In genomic region chr7:118985786-118986185, GRCm38 (mm10) we compare ENCODE assay signal across 29 mouse cellular contexts. TPM values are rescaled to one million over a fixed set of nuclear protein-coding genes. Genes with fewer than 3 reads are reported as not detected.
DNase-seq lines count a peak whose midpoint lies in the region; ATAC-seq lines count a peak whose summit lies in the region.
"Had no signal": no experiment of that assay in that cellular context is flagged by ENCODE, and none has a peak within 500 bp of the region (broad histone marks: within the 10 kb centered on the region; RNA-seq: fewer than 3 reads in every experiment).

No protein-coding gene starts in this region.

- DNase-seq in hindbrain, embryonic 10.5 days (ENCODE audit: low spot score), result no peak
- DNase-seq in adrenal gland, postnatal 36 days, result peak; percentile 61 to 76
- DNase-seq in testis, postnatal 14 days (ENCODE audit: low spot score), result peak; percentile 71
- DNase-seq in embryo, embryonic 9.5 days (ENCODE audit: extremely low spot score), result no peak
- DNase-seq: B cell, adult 2 months; cerebellum, adult 2 months; gastrocnemius, postnatal 14 days; kidney, adult 11 months; kidney, postnatal 25 days; liver, postnatal 0 days; lung, postnatal 36 days; retina, postnatal 1 day; right cerebral cortex, postnatal 14 days; thymus, adult 2 months; thymus, postnatal 36 days had no signal

- WGBS in hindbrain, embryonic 10.5 days, result 81% methylated on average over 4 of the region's 4 CpGs
- 74% methylated on average over 4 of the region's 4 CpGs for WGBS in hindbrain, embryonic 13.5 days
- WGBS in midbrain, embryonic 13.5 days, result 75% methylated on average over 4 of the region's 4 CpGs
- 78% methylated on average over 4 of the region's 4 CpGs for WGBS in midbrain, embryonic 16.5 days

- H3K4me3 ChIP-seq in hindbrain, embryonic 10.5 days, result no peak overlapping the region
- H3K4me3 ChIP-seq in hindbrain, embryonic 13.5 days, result no peak overlapping the region
- H3K4me3 ChIP-seq in midbrain, embryonic 13.5 days (replicated peaks), result no peak overlapping the region
- no peak overlapping the region for H3K4me3 ChIP-seq in midbrain, embryonic 16.5 days (ENCODE audit: low read depth, low read length)
- H3K4me3 ChIP-seq: embryonic facial prominence, embryonic 12.5 days; heart, embryonic 10.5 days; heart, embryonic 15.5 days; liver, embryonic 12.5 days; myocyte; neural tube, embryonic 12.5 days; stomach, embryonic 15.5 days had no signal

- H3K27ac ChIP-seq in hindbrain, embryonic 10.5 days, result 0 out of 2 replicates have a peak overlapping the region, but pooled peaks have one; percentile 1
- no peak overlapping the region for H3K27ac ChIP-seq in hindbrain, embryonic 13.5 days
- 0 out of 2 replicates have a peak overlapping the region, but pooled peaks have one; percentile 14 for H3K27ac ChIP-seq in midbrain, embryonic 13.5 days
- no peak overlapping the region for H3K27ac ChIP-seq in midbrain, embryonic 16.5 days (ENCODE audit: low read length)
- H3K27ac ChIP-seq: embryonic facial prominence, embryonic 12.5 days; heart, embryonic 10.5 days; heart, embryonic 15.5 days; hindbrain, embryonic 14.5 days; liver, embryonic 12.5 days; neural tube, embryonic 12.5 days; stomach, embryonic 15.5 days had no signal

- H3K36me3 ChIP-seq in hindbrain, embryonic 10.5 days, result peaks cover 95% of the 10 kb centered on the region
- H3K36me3 ChIP-seq in hindbrain, embryonic 13.5 days, result peaks cover 15% of the 10 kb centered on the region
- peaks cover 29% of the 10 kb centered on the region for H3K36me3 ChIP-seq in midbrain, embryonic 13.5 days
- H3K36me3 ChIP-seq in midbrain, embryonic 16.5 days (ENCODE audit: control insufficient read depth, insufficient read depth, low read length), result no peaks in the 10 kb centered on the region
- H3K36me3 ChIP-seq: liver, embryonic 12.5 days had no signal

- no peak overlapping the region for H3K9ac ChIP-seq in hindbrain, embryonic 13.5 days
- H3K9ac ChIP-seq in midbrain, embryonic 13.5 days (replicated peaks), result no peak overlapping the region
- no peak overlapping the region for H3K9ac ChIP-seq in midbrain, embryonic 16.5 days (ENCODE audit: low read depth, low read length)
- H3K9ac ChIP-seq: embryonic facial prominence, embryonic 12.5 days; heart, embryonic 15.5 days; hindbrain, embryonic 14.5 days; liver, embryonic 12.5 days; liver, postnatal 0 days; neural tube, embryonic 12.5 days; stomach, embryonic 15.5 days had no signal

- H3K27me3 ChIP-seq in hindbrain, embryonic 10.5 days (ENCODE audit: insufficient read depth, poor library complexity, severe bottlenecking), result no peaks in the 10 kb centered on the region
- H3K27me3 ChIP-seq in hindbrain, embryonic 13.5 days, result no peaks in the 10 kb centered on the region
- H3K27me3 ChIP-seq in midbrain, embryonic 13.5 days, result no peaks in the 10 kb centered on the region
- no peaks in the 10 kb centered on the region for H3K27me3 ChIP-seq in midbrain, embryonic 16.5 days (ENCODE audit: control insufficient read depth, insufficient read depth, low read depth, low read length)
- H3K27me3 ChIP-seq: embryonic facial prominence, embryonic 12.5 days; heart, embryonic 15.5 days; liver, embryonic 12.5 days; neural tube, embryonic 12.5 days; stomach, embryonic 15.5 days had no signal

- no peak overlapping the region for H3K4me2 ChIP-seq in hindbrain, embryonic 13.5 days
- H3K4me2 ChIP-seq in midbrain, embryonic 13.5 days (replicated peaks), result no peak overlapping the region
- no peak overlapping the region for H3K4me2 ChIP-seq in midbrain, embryonic 16.5 days (ENCODE audit: low read length)
- H3K4me2 ChIP-seq: embryonic facial prominence, embryonic 12.5 days; heart, embryonic 15.5 days; hindbrain, embryonic 14.5 days; liver, embryonic 12.5 days; neural tube, embryonic 12.5 days; stomach, embryonic 15.5 days had no signal

- no peaks in the 10 kb centered on the region for H3K9me3 ChIP-seq in hindbrain, embryonic 10.5 days
- no peaks in the 10 kb centered on the region for H3K9me3 ChIP-seq in hindbrain, embryonic 13.5 days
- H3K9me3 ChIP-seq in midbrain, embryonic 13.5 days, result no peaks in the 10 kb centered on the region
- H3K9me3 ChIP-seq in midbrain, embryonic 16.5 days (replicated peaks; ENCODE audit: control insufficient read depth, low read length, poor library complexity, severe bottlenecking), result no peaks in the 10 kb centered on the region
- H3K9me3 ChIP-seq: embryonic facial prominence, embryonic 12.5 days; heart, embryonic 10.5 days; heart, embryonic 15.5 days; liver, embryonic 12.5 days; neural tube, embryonic 12.5 days; stomach, embryonic 15.5 days had no signal

- peaks cover 64% of the 10 kb centered on the region for H3K4me1 ChIP-seq in hindbrain, embryonic 10.5 days (replicated peaks)
- H3K4me1 ChIP-seq in hindbrain, embryonic 13.5 days (replicated peaks), result peaks cover 65% of the 10 kb centered on the region
- peaks cover 30% of the 10 kb centered on the region for H3K4me1 ChIP-seq in midbrain, embryonic 13.5 days (replicated peaks)
- H3K4me1 ChIP-seq in midbrain, embryonic 16.5 days (ENCODE audit: control insufficient read depth, insufficient read depth, low read length), result peaks cover 7% of the 10 kb centered on the region; the same call in 1 of the 2 replicates
- H3K4me1 ChIP-seq: embryonic facial prominence, embryonic 12.5 days; liver, embryonic 12.5 days had no signal

- ATAC-seq in hindbrain, embryonic 13.5 days (ENCODE audit: low FRiP score), result no peak
- ATAC-seq in midbrain, embryonic 13.5 days, result no peak
- ATAC-seq in midbrain, embryonic 16.5 days, result no peak
- ATAC-seq: forebrain, embryonic 14.5 days; inflammation-experienced regulatory T-cells, adult 6 months; liver, embryonic 12.5 days; liver, postnatal 0 days had no signal

RNA-seq across cellular contexts. Expression of gene Gprc5b, which starts 9.2 kb away (rescaled TPM):
- 17.5 and 25.4 TPM in 2 replicates for polyA plus RNA-seq in hindbrain, embryonic 10.5 days (2016; fragmentation: Nextera tagmentation; extraction: Ambion mirVana)
- 7.9 and 8.1 TPM in 2 replicates for polyA plus RNA-seq in hindbrain, embryonic 13.5 days (2015; fragmentation: Nextera tagmentation; extraction: Ambion mirVana)
- 7.2 and 7.6 TPM in 2 replicates for polyA plus RNA-seq in midbrain, embryonic 13.5 days (2015; fragmentation: Nextera tagmentation; extraction: Ambion mirVana)
- polyA plus RNA-seq in midbrain, embryonic 16.5 days (2015; fragmentation: Nextera tagmentation; extraction: Ambion mirVana), result 2.9 and 3.1 TPM in 2 replicates
- 100 to 1,000 TPM; 111 to 184 TPM for total RNA-seq in adrenal gland, postnatal 36 days (2021)
- total RNA-seq: granulocyte monocyte progenitor cell, adult 5-6 weeks had no signal

Comparison
In these comparisons a context has a peak if more than half of its experiments do, and no peak if none do; other contexts are left out.
1. H3K27ac ChIP-seq: peak in hindbrain, embryonic 10.5 days (single experiment) and midbrain, embryonic 13.5 days (single experiment); none in hindbrain, embryonic 13.5 days (single experiment) and midbrain, embryonic 16.5 days (single experiment).
2. DNase-seq: peak in adrenal gland, postnatal 36 days (2 of 2) and testis, postnatal 14 days (single experiment); none in hindbrain, embryonic 10.5 days (single experiment) and embryo, embryonic 9.5 days (single experiment).